Mouse (Mus musculus) retina, postnatal 7 days (tissue): Measurements from ENCODE around the gene Fndc3a.

Experiments used
- DNase-seq: peaks from one replicate; pipeline ENCODE4 v3.0.0-alpha.2; 2012; ENCODE audit warnings: low read depth, low spot score

Fndc3a gene

DNA sequence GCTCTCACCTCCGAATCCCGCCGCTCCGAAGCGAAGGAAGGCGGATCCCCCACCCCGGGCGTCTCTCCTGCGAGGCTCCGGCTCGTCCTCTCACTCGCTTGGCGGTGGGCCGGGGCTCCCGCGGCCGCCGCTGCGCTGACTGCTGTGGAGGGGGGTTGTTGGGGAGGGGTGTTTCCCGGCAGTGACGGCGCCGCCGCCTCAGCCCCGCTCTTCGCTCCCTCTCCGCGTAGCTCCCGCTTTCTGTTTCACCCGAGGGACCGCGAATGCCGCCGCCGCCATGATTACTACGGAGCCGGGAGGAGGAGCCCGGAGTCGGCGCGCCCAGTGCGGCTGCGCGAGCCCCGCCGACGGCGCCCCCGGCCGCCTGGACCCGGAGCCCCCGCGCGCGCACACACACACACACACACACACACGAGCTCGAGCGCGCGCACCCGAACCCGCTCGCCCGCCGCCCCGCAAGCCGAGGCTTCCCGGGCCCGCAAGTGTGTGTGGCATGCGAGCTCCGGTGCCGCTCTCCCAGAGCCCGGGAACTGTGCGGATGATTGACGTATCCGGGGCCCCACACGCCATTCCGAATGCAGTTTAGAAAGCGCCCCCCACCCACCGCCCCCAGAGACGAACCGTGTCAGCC, at the start of gene Fndc3a:
Fndc3a (minus strand) TSS at position 294 of the 631 bp plus-strand sequence.
- DNase-seq: peak; percentile 79

GRCm38 (mm10) chr14:72752893-72753292, 43.1 kb upstream of the Fndc3a start:
- DNase-seq: no peak

- no peak for DNase-seq
These were observed 40.8 kb upstream of the Fndc3a start for GRCm38 (mm10) chr14:72750426-72751182.

- DNase-seq: no peak
These were observed 38.5 kb upstream of the Fndc3a start for GRCm38 (mm10) chr14:72748331-72748730.

DNA sequence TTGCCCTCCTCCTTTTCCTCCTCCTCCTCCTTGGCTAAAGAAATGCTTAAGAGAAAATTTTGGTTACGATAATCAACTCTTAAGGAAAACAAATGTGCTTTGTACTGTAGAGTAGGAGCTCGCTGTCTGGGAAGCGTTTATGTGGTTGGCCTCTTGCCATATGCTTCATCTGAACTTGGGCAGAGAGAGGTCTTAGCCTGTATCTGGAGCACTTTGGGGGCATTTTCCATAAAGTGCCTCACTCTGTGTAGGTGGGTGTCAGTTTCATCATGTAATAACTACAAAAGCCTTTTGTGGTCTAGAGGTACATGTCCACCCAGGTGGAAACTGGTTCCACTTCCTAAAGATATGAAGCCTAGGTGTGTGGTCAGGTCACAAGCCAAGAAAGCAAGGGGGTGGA, 31.9 kb upstream of the Fndc3a start:
- DNase-seq: no peak

- DNase-seq: no peak
These were observed 30.5 kb upstream of the Fndc3a start for GRCm38 (mm10) chr14:72740336-72740735.

DNA sequence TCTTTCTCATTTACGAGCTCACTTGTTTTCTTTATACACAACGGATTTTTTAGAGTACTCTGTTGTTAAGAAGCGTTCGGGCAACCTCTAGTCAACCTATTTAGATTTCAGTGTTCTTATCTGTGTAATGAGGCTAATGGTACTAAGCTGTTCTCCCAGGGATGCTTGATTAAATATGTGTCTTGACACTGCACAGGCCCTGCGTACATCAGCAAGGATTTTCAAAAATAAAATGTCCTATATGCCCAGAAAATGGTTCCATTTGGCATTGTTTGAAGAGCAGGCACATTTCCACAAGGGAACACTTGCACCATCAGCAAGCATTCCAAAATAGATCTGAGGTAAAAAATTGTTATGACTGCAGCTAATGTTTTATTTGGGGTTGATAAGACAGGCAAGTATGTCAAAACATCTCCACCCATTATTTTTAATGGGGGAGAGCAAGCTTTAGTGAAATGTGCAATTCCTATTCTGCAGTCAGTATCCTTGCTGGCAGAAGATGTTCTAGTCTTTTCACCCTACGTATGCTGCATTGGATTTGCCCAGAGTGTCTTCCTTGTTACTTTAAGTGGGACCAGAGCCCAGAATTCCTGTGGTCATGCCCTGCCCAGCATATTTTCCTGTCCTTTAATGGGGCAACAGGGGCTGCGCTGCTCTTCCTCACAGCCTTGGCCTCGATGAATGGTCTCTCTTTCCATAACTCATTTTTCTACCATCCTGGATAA, 29.8 kb upstream of the Fndc3a start:
- DNase-seq: no peak

DNA sequence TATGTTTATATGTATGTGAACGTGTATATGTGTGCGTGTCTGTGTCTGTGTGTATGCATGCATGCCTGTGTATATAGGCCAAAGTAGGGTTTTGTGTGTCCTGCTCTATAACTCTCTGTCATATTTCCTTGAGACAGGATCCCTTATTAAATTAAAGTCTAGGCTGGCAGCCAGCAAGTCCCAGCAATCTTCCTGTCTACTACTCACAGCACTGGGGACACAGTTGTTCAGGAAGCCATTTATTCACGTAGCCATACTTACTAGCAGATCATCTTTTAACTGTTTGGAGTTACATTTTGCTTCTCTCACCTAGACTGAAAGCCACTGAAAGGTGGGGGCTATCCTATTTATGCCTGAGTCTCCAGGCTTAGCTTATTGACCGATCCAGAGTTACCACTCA, 29.0 kb upstream of the Fndc3a start:
- DNase-seq: no peak

DNA sequence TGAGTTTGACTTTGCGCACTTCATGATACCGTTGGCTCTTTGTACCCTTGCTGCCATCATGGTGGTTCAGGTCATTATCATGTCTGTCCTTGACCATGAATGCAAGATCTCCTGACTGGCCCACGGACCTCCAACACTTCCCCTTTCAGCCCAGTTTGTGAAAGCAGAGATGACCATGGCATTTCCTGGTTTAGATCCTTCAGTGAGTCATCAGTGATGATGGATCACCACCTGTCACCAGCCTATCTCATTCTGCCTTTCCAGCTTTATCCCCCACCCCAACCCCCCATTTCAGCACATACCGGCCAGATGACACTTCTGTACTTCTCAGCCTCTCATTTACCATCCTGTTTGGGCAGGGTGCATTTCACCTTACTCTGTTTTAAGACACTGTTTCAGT, 28.4 kb upstream of the Fndc3a start:
- DNase-seq: no peak

DNA sequence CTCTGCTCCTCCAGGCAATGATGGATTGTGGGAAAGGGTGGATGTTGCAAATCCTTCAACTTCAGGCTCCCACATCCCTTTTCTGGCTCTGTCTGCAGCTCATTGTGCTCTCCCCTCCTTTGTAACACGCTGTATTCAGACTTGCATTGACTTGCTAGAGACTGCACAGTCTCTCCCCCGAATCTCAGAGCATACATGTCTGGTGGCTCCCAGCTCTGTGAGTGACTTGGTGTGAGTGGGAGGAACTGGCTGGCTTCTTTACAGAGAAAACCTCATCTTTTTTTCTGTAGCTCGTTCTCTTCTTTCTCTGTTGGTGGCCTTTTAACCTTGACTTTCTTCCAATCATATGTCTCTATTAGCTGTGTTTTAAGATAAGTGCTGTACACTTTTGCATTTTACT, 16.1 kb upstream of the Fndc3a start:
- DNase-seq: no peak

GRCm38 (mm10) chr14:72722274-72723053, 12.7 kb upstream of the Fndc3a start:
- DNase-seq: no peak

DNA sequence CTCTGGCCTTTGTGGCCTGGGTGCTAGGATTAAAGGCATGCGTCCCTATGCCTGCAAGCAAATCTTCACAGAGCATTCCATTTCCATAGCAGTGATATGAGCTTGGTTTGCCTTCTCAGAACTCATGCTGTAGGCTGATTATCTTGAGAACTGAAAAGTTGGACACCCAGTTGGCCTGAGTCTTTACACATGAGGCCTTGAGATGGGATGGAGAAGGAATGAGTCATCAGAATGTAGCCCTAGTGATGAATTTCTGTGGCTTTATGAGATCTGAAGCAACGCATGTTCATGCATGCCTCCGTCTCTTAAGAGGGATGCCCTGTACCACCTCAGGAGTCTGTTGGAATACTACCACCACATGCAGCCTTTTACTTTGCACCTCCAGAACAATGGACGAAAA, 6.4 kb upstream of the Fndc3a start:
- DNase-seq: no peak

DNA sequence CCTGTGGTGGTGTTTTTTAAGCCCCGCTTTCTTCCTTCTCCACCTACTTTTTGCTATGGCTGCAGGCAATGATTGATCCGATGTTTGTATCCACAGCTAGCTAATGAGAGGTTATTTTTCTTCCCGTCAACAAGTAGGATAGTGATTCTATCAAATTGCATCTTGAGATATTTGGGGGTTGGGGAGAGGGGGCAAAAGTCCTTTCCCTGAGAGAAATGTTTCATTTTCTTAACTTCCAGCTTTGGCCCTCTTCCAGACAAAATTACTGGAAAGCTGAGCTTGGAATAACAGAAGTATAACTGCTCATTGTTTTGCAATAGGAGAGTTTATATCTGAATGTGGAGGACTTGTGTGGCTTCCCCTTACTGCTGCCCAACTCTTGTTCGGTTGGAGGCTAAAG, 1.3 kb upstream of the Fndc3a start:
- no peak for DNase-seq

GRCm38 (mm10) chr14:72710341-72711027, 681 bp upstream of the Fndc3a start:
- no peak for DNase-seq

DNA sequence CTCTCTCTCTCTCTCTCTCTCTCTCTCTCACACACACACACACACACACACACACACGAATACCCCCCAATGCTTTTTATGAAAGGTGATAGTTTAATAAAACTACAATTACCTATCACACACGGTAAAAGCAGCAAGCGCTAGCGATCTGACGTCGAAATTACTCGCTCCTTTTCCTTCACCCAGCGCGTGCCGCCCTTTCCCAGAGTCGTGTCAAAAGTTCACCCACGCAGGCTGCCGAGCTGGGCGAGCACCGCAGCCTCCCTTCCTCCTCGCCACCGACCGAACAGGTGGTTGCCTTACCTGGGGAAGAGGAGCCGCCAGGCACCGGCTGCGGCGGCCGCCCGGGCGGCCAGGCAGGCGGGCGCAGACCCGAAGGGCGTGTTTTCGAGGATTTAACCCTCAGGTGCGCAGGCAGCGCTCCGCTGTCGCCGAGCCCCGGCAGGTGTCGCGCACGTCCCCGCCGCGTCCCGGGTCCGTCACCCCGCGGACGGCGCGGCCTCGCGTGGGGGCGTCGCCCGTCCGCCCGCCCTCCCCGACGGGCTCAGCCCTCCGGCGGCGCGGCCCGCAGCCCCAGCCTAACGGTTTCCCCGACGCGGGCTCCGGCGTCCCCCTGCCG, 603 bp downstream of the Fndc3a start:
- peak; percentile 37 for DNase-seq

GRCm38 (mm10) chr14:72708581-72708991, 1.2 kb downstream of the Fndc3a start:
- no peak for DNase-seq

GRCm38 (mm10) chr14:72700056-72700455, 9.7 kb downstream of the Fndc3a start:
- DNase-seq: no peak

DNA sequence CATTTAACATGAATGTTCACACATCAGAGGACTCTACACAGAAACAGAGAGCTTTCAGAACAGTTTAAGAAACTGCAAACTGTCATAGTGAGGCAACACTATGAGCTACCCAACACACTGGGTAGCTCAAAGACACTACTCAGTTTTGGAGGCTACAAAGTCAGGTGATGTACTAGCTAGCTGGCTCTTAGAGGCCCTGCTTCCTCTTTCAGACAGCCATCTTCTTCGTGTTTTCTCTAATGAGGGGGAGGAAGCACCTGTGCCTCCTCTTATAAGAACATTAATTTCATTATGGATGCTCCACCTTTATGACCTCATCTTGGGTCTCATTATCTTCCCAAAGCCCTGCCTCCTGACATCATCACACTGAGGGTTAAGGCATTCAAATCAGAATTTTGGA, 18.4 kb downstream of the Fndc3a start:
- no peak for DNase-seq

DNA sequence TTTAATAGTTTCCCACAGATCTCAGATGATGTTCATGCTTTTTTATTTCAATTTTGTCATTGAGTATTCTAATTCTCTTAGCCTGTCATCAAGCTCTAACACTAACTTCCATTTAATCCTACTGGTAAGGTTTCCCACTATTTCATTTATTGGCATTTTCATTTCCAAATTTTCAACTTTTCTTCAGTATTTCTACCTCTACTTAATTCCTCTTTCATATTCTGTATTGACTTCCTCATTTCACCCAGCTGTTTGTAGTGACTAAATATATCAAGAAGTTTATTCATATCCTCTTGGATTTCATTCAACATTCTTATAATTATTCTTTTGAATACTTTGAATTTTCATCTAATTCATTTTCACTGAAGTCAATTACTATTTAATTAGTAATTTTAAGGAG, 20.3 kb downstream of the Fndc3a start:
- DNase-seq: no peak

- no peak for DNase-seq
These were observed 24.9 kb downstream of the Fndc3a start for GRCm38 (mm10) chr14:72684857-72685370.

GRCm38 (mm10) chr14:72677247-72677646, 32.6 kb downstream of the Fndc3a start:
- DNase-seq: no peak
